Mouse (Mus musculus) large intestine, adult 2 months (tissue): ENCODE data around the gene Slc34a1. TPM values are rescaled to one million over a fixed set of nuclear protein-coding genes. Genes with fewer than 3 reads are reported as not detected.

Experiments
- DNase-seq: peaks from one replicate; pipeline ENCODE4 v3.0.0-alpha.2; 2012; ENCODE audit warnings: low read depth, low spot score
- WGBS: fragments of 180-500 bp; shearing (Covaris S2); methylation state at CpG from one replicate; pipeline ENCODE4 v1.1.7; 2018; 5-methylcytosine and 5-hydroxymethylcytosine counted together
- polyA plus RNA-seq: library from polyadenylated mRNA; depleted of rRNA; stranded (reverse); fragments of >200 nt; gene quantifications from 2 replicates; pipeline ENCODE4 v1.2.3, GENCODE M21; 2012; rRNA removed

The Slc34a1 gene
- polyA plus RNA-seq, 1 experiment, result 1.4 TPM

GRCm38 (mm10) chr13:55464027-55464884, 66.3 kb downstream of the Slc34a1 start, which contains the start of gene Prr7:
Prr7 (plus strand) TSS chr13:55464267.
- DNase-seq, result no peak
- 1% methylated on average over 80 of the region's 84 CpGs for WGBS

- 26% methylated on average over 3 of the region's 3 CpGs for WGBS
- no peak for DNase-seq
Measured at GRCm38 (mm10) chr13:55465184-55465583, 67.2 kb downstream of the Slc34a1 start.

Other genes with a start within 250 kb of the Slc34a1 start
- 5.0 and 7.0 TPM in 2 replicates for gene Fgfr4, start 245.5 kb upstream of the Slc34a1 start, polyA plus RNA-seq
- 11.7 and 21.0 TPM in 2 replicates for gene Nsd1, start 188.4 kb upstream of the Slc34a1 start, polyA plus RNA-seq
- 778 and 779 TPM in 2 replicates for gene Prelid1, start 77.7 kb upstream of the Slc34a1 start, polyA plus RNA-seq
- 85.0 and 92.2 TPM in 2 replicates for gene Rab24, start 76.2 kb upstream of the Slc34a1 start, polyA plus RNA-seq
- gene Mxd3, start 68.4 kb upstream of the Slc34a1 start, polyA plus RNA-seq, result 10.0 and 11.4 TPM in 2 replicates
- gene Lman2, start 35.4 kb upstream of the Slc34a1 start, polyA plus RNA-seq, result 125 and 147 TPM in 2 replicates
- 8.9 and 10.6 TPM in 2 replicates for gene Rgs14, start 28.5 kb upstream of the Slc34a1 start, polyA plus RNA-seq
- not detected in 2 replicates for gene Pfn3, start 17.0 kb downstream of the Slc34a1 start, polyA plus RNA-seq
- gene F12, start 28.6 kb downstream of the Slc34a1 start, polyA plus RNA-seq, result 0.06 and 0.60 TPM in 2 replicates
- 56.4 and 63.8 TPM in 2 replicates for gene Grk6, start 46.9 kb downstream of the Slc34a1 start, polyA plus RNA-seq
- gene Prr7, start 66.1 kb downstream of the Slc34a1 start, polyA plus RNA-seq, result 2.2 and 2.5 TPM in 2 replicates
- 8.0 and 8.2 TPM in 2 replicates for gene Dbn1, start 89.9 kb downstream of the Slc34a1 start, polyA plus RNA-seq
- 72.4 and 77.3 TPM in 2 replicates for gene Pdlim7, start 115.5 kb downstream of the Slc34a1 start, polyA plus RNA-seq
- gene Dok3, start 131.1 kb downstream of the Slc34a1 start, polyA plus RNA-seq, result 20.3 and 20.9 TPM in 2 replicates
- gene Ddx41, start 138.5 kb downstream of the Slc34a1 start, polyA plus RNA-seq, result 48.3 and 53.7 TPM in 2 replicates
- 59.6 and 62.7 TPM in 2 replicates for gene Fam193b, start 172.9 kb downstream of the Slc34a1 start, polyA plus RNA-seq
- 86.6 and 105 TPM in 2 replicates for gene Tmed9, start 175.5 kb downstream of the Slc34a1 start, polyA plus RNA-seq
- gene B4galt7, start 201.7 kb downstream of the Slc34a1 start, polyA plus RNA-seq, result 19.0 and 21.8 TPM in 2 replicates
- gene Caml, start 224.8 kb downstream of the Slc34a1 start, polyA plus RNA-seq, result 17.6 TPM in 2 replicates
- gene Ddx46, start 236.8 kb downstream of the Slc34a1 start, polyA plus RNA-seq, result 8.4 and 13.6 TPM in 2 replicates